In the genomic region with DNA sequence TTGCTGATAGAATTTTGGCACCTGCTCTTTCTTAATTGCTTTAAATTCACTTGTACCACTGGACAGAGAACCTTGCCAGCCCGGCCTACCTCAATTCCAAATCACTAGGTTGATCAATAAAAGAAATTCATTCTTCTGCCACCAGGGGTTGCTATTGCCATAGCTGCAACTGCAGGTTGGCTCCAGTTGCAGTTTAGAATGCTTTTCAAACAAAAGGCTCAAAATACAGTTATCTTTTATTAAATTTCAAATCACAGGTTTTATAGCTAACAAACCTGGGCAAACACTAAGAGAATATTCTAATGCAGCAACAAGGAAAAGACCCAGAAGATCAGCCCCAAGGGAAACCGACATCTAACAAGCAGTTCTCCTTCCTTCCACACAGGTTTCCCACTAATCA, we compare ENCODE assay signal across 8 mouse cellular contexts. TPM values are rescaled to one million over a fixed set of nuclear protein-coding genes. Genes with fewer than 3 reads are reported as not detected.
A peak's percentile ranks its signal among the peaks of the same experiment; 100 is the strongest.
DNase-seq lines count a peak whose midpoint lies in the region; ATAC-seq lines count a peak whose summit lies in the region.

No protein-coding gene starts in this region.

- no peak overlapping the region for H3K27ac ChIP-seq in midbrain, embryonic 14.5 days (replicated peaks; ENCODE audit: low read depth, low read length)
- no peak overlapping the region for H3K27ac ChIP-seq in midbrain, embryonic 10.5 days (replicated peaks)
- peak overlapping the region; percentile 64 for H3K27ac ChIP-seq in midbrain, embryonic 15.5 days

- no peak for ATAC-seq in midbrain, embryonic 14.5 days (ENCODE audit: low FRiP score, low TSS enrichment)
- ATAC-seq in activated CD4-positive, CD25-positive, alpha-beta regulatory T cell, adult 4 months, result peak; percentile 58
- ATAC-seq in midbrain, embryonic 15.5 days (replicated peaks), result no peak

- H3K4me1 ChIP-seq in midbrain, embryonic 14.5 days (ENCODE audit: control insufficient read depth, insufficient read depth, low read length), result peaks cover 12% of the 10 kb centered on the region
- H3K4me1 ChIP-seq in midbrain, embryonic 10.5 days, result peaks cover 17% of the 10 kb centered on the region
- H3K4me1 ChIP-seq in midbrain, embryonic 15.5 days, result peaks cover 17% of the 10 kb centered on the region

- peak; percentile 32 to 52 for DNase-seq in frontal cortex, postnatal 36 days (ENCODE audit: low spot score in 2 of 2)
- no peak for DNase-seq in frontal cortex, postnatal 14 days (ENCODE audit: low spot score in 2 of 2)
- peak; percentile 90 for DNase-seq in midbrain, embryonic 14.5 days
- DNase-seq in midbrain, embryonic 10.5 days (ENCODE audit: low spot score), result no peak
- peak; percentile 36 to 47 for DNase-seq in heart, adult 9 months (ENCODE audit: low spot score in 2 of 2)
- DNase-seq in frontal cortex, postnatal 25 days (ENCODE audit: low spot score in 2 of 2), result no peak

- H3K9me3 ChIP-seq in midbrain, embryonic 14.5 days (ENCODE audit: control insufficient read depth, low read length), result no peaks in the 10 kb centered on the region
- H3K9me3 ChIP-seq in midbrain, embryonic 10.5 days (replicated peaks), result no peaks in the 10 kb centered on the region
- no peaks in the 10 kb centered on the region for H3K9me3 ChIP-seq in midbrain, embryonic 15.5 days

- H3K4me3 ChIP-seq in midbrain, embryonic 14.5 days (replicated peaks; ENCODE audit: low read depth, low read length), result no peak overlapping the region
- no peak overlapping the region for H3K4me3 ChIP-seq in midbrain, embryonic 10.5 days
- H3K4me3 ChIP-seq in midbrain, embryonic 15.5 days, result no peak overlapping the region

- WGBS in midbrain, embryonic 14.5 days, result 44% methylated on average over 2 of the region's 2 CpGs
- WGBS in midbrain, embryonic 10.5 days, result 62% methylated on average over 2 of the region's 2 CpGs
- 59% methylated on average over 2 of the region's 2 CpGs for WGBS in midbrain, embryonic 15.5 days

- H3K4me2 ChIP-seq in midbrain, embryonic 14.5 days (ENCODE audit: low read length), result no peak overlapping the region
- H3K4me2 ChIP-seq in midbrain, embryonic 15.5 days, result no peak overlapping the region

- H3K27me3 ChIP-seq in midbrain, embryonic 14.5 days (ENCODE audit: control insufficient read depth, insufficient read depth, low read length), result no peaks in the 10 kb centered on the region
- H3K27me3 ChIP-seq in midbrain, embryonic 10.5 days (ENCODE audit: low read depth, poor library complexity, severe bottlenecking), result no peaks in the 10 kb centered on the region
- H3K27me3 ChIP-seq in midbrain, embryonic 15.5 days (replicated peaks), result no peaks in the 10 kb centered on the region

- no peak overlapping the region for H3K9ac ChIP-seq in midbrain, embryonic 14.5 days (replicated peaks; ENCODE audit: low read length)
- no peak overlapping the region for H3K9ac ChIP-seq in midbrain, embryonic 15.5 days

- no peaks in the 10 kb centered on the region for H3K36me3 ChIP-seq in midbrain, embryonic 14.5 days (ENCODE audit: control insufficient read depth, insufficient read depth, low read length)
- 0 out of 2 replicates have a peak, but pooled peaks cover 2% of the 10 kb centered on the region for H3K36me3 ChIP-seq in midbrain, embryonic 10.5 days
- H3K36me3 ChIP-seq in midbrain, embryonic 15.5 days (replicated peaks), result no peaks in the 10 kb centered on the region

RNA-seq across cellular contexts. Expression of a gene that starts 3.0 kb away (rescaled TPM):
- polyA plus RNA-seq in midbrain, embryonic 14.5 days (2014; fragmentation: Nextera tagmentation; extraction: Ambion mirVana), result 287 and 336 TPM in 2 replicates
- polyA plus RNA-seq in midbrain, embryonic 10.5 days (2016; fragmentation: Nextera tagmentation; extraction: Ambion mirVana), result 396 and 436 TPM in 2 replicates
- 100 to 1,000 TPM; 227 to 238 TPM for polyA plus RNA-seq in activated CD4-positive, CD25-positive, alpha-beta regulatory T cell, adult 4 months (2017; shearing (Covaris generic))
- 269 and 275 TPM in 2 replicates for polyA plus RNA-seq in midbrain, embryonic 15.5 days (2015; fragmentation: Nextera tagmentation; extraction: Ambion mirVana)

RNA-seq across cellular contexts. Expression of a gene that starts 5.2 kb away (rescaled TPM):
- 266 and 270 TPM in 2 replicates for polyA plus RNA-seq in midbrain, embryonic 14.5 days (2014; fragmentation: Nextera tagmentation; extraction: Ambion mirVana)
- polyA plus RNA-seq in midbrain, embryonic 10.5 days (2016; fragmentation: Nextera tagmentation; extraction: Ambion mirVana), result 385 and 427 TPM in 2 replicates
- polyA plus RNA-seq in activated CD4-positive, CD25-positive, alpha-beta regulatory T cell, adult 4 months (2017; shearing (Covaris generic)), result 100 to 1,000 TPM in 1 of 2 experiments, 10 to 100 TPM in 1; 95.9 to 117 TPM
- polyA plus RNA-seq in midbrain, embryonic 15.5 days (2015; fragmentation: Nextera tagmentation; extraction: Ambion mirVana), result 241 and 245 TPM in 2 replicates

RNA-seq across cellular contexts. Expression of a gene that starts 5.5 kb away (rescaled TPM):
- 2.6 and 4.5 TPM in 2 replicates for polyA plus RNA-seq in midbrain, embryonic 14.5 days (2014; fragmentation: Nextera tagmentation; extraction: Ambion mirVana)
- polyA plus RNA-seq in midbrain, embryonic 10.5 days (2016; fragmentation: Nextera tagmentation; extraction: Ambion mirVana), result 3.0 and 3.2 TPM in 2 replicates
- polyA plus RNA-seq in activated CD4-positive, CD25-positive, alpha-beta regulatory T cell, adult 4 months (2017; shearing (Covaris generic)), result 10 to 100 TPM; 32.8 to 42.2 TPM
- polyA plus RNA-seq in midbrain, embryonic 15.5 days (2015; fragmentation: Nextera tagmentation; extraction: Ambion mirVana), result 2.6 and 3.6 TPM in 2 replicates

RNA-seq across cellular contexts. Expression of a gene that starts 15.6 kb away (rescaled TPM):
- polyA plus RNA-seq in midbrain, embryonic 14.5 days (2014; fragmentation: Nextera tagmentation; extraction: Ambion mirVana), result 4.7 and 5.8 TPM in 2 replicates
- polyA plus RNA-seq in midbrain, embryonic 10.5 days (2016; fragmentation: Nextera tagmentation; extraction: Ambion mirVana), result 2.9 and 3.2 TPM in 2 replicates
- 1 to 10 TPM; 5.6 to 7.2 TPM for polyA plus RNA-seq in activated CD4-positive, CD25-positive, alpha-beta regulatory T cell, adult 4 months (2017; shearing (Covaris generic))
- 7.0 and 7.6 TPM in 2 replicates for polyA plus RNA-seq in midbrain, embryonic 15.5 days (2015; fragmentation: Nextera tagmentation; extraction: Ambion mirVana)

RNA-seq across cellular contexts. Expression of a gene that starts 20.0 kb away (rescaled TPM):
- polyA plus RNA-seq in midbrain, embryonic 14.5 days (2014; fragmentation: Nextera tagmentation; extraction: Ambion mirVana), result 3.7 and 5.1 TPM in 2 replicates
- polyA plus RNA-seq in midbrain, embryonic 10.5 days (2016; fragmentation: Nextera tagmentation; extraction: Ambion mirVana), result 1.6 and 3.1 TPM in 2 replicates
- polyA plus RNA-seq in activated CD4-positive, CD25-positive, alpha-beta regulatory T cell, adult 4 months (2017; shearing (Covaris generic)), result 1 to 10 TPM; 2.0 to 2.7 TPM
- polyA plus RNA-seq in midbrain, embryonic 15.5 days (2015; fragmentation: Nextera tagmentation; extraction: Ambion mirVana), result 4.0 and 5.6 TPM in 2 replicates

Comparison
In these comparisons a context has a peak if more than half of its experiments do, and no peak if none do; other contexts are left out.
1. DNase-seq: peak in frontal cortex, postnatal 36 days (2 of 2), midbrain, embryonic 14.5 days (single experiment) and heart, adult 9 months (2 of 2); none in frontal cortex, postnatal 14 days (0 of 2), midbrain, embryonic 10.5 days (single experiment) and frontal cortex, postnatal 25 days (0 of 2).